Mouse (Mus musculus): ENCODE data around the gene Tasp1. TPM values are rescaled to one million over a fixed set of nuclear protein-coding genes. Genes with fewer than 3 reads are reported as not detected.
"Not testable (repeated sequence)": the region's sequence is repeated elsewhere in the genome, so short reads cannot be mapped to it uniquely, and the experiment has no call there.

The Tasp1 gene
- polyA plus RNA-seq, 1 experiment from 2014 or later = 26.2 TPM

- no peak overlapping the region for H3K9ac ChIP-seq (replicated peaks; ENCODE audit: low read depth, low read length)
- no peaks in the 10 kb centered on the region for H3K27me3 ChIP-seq (replicated peaks; ENCODE audit: control insufficient read depth, insufficient read depth, low read length)
- H3K4me2 ChIP-seq (ENCODE audit: low read length) = no peak overlapping the region
- no peak overlapping the region for H3K27ac ChIP-seq (ENCODE audit: low read length)
- H3K4me1 ChIP-seq (replicated peaks; ENCODE audit: control insufficient read depth, insufficient read depth, low read length) = no peaks in the 10 kb centered on the region
- no peak overlapping the region for H3K4me3 ChIP-seq (replicated peaks; ENCODE audit: low read length)
- H3K36me3 ChIP-seq (ENCODE audit: control insufficient read depth, insufficient read depth) = no peaks in the 10 kb centered on the region
- WGBS = 90% methylated on average over 5 of the region's 5 CpGs
- H3K9me3 ChIP-seq (ENCODE audit: control insufficient read depth, low read length) = no peaks in the 10 kb centered on the region
- no peak for ATAC-seq
These were observed 26.8 kb upstream of the Tasp1 start for GRCm38 (mm10) chr2:140093433-140093832.

GRCm38 (mm10) chr2:140084245-140084644, 17.6 kb upstream of the Tasp1 start:
- H3K4me1 ChIP-seq (replicated peaks; ENCODE audit: control insufficient read depth, insufficient read depth, low read length) = no peaks in the 10 kb centered on the region
- no peak overlapping the region for H3K4me3 ChIP-seq (replicated peaks; ENCODE audit: low read length)
- H3K4me2 ChIP-seq (ENCODE audit: low read length) = no peak overlapping the region
- H3K9me3 ChIP-seq (ENCODE audit: control insufficient read depth, low read length) = no peaks in the 10 kb centered on the region
- no peak overlapping the region for H3K27ac ChIP-seq (ENCODE audit: low read length)
- H3K9ac ChIP-seq (replicated peaks; ENCODE audit: low read depth, low read length) = no peak overlapping the region
- WGBS = 93% methylated on average over 7 of the region's 7 CpGs
- no peaks in the 10 kb centered on the region for H3K27me3 ChIP-seq (replicated peaks; ENCODE audit: control insufficient read depth, insufficient read depth, low read length)
- no peaks in the 10 kb centered on the region for H3K36me3 ChIP-seq (ENCODE audit: control insufficient read depth, insufficient read depth)
- ATAC-seq = no peak

- Histone ChIP-seq H3K27ac (ENCODE audit: low read length) (no peak overlapping the region), H3K27me3 (replicated peaks; ENCODE audit: control insufficient read depth, insufficient read depth, low read length) (no peaks in the 10 kb centered on the region), H3K4me1 (replicated peaks; ENCODE audit: control insufficient read depth, insufficient read depth, low read length) (no peaks in the 10 kb centered on the region), H3K4me2 (ENCODE audit: low read length) (no peak overlapping the region), H3K4me3 (replicated peaks; ENCODE audit: low read length) (no peak overlapping the region), H3K9ac (replicated peaks; ENCODE audit: low read depth, low read length) (no peak overlapping the region), H3K36me3 (ENCODE audit: control insufficient read depth, insufficient read depth) (no peaks in the 10 kb centered on the region), H3K9me3 (ENCODE audit: control insufficient read depth, low read length) (no peaks in the 10 kb centered on the region)
- 90% methylated on average over 11 of the region's 11 CpGs for WGBS
- ATAC-seq = no peak
These were observed 14.4 kb upstream of the Tasp1 start for GRCm38 (mm10) chr2:140080747-140081577.

GRCm38 (mm10) chr2:140079284-140079683, 12.7 kb upstream of the Tasp1 start:
- H3K36me3 ChIP-seq (ENCODE audit: control insufficient read depth, insufficient read depth); H3K4me2 ChIP-seq (ENCODE audit: low read length); H3K4me3 ChIP-seq (replicated peaks; ENCODE audit: low read length); H3K27ac ChIP-seq (ENCODE audit: low read length); H3K4me1 ChIP-seq (replicated peaks; ENCODE audit: control insufficient read depth, insufficient read depth, low read length); H3K9me3 ChIP-seq (ENCODE audit: control insufficient read depth, low read length); H3K9ac ChIP-seq (replicated peaks; ENCODE audit: low read depth, low read length); H3K27me3 ChIP-seq (replicated peaks; ENCODE audit: control insufficient read depth, insufficient read depth, low read length); ATAC-seq: not testable (repeated sequence)

- no peak overlapping the region for H3K9ac ChIP-seq (replicated peaks; ENCODE audit: low read depth, low read length)
- H3K36me3 ChIP-seq (ENCODE audit: control insufficient read depth, insufficient read depth) = no peaks in the 10 kb centered on the region
- no peak overlapping the region for H3K27ac ChIP-seq (ENCODE audit: low read length)
- ATAC-seq = no peak
- H3K4me1 ChIP-seq (replicated peaks; ENCODE audit: control insufficient read depth, insufficient read depth, low read length) = no peaks in the 10 kb centered on the region
- no peak overlapping the region for H3K4me3 ChIP-seq (replicated peaks; ENCODE audit: low read length)
- H3K27me3 ChIP-seq (replicated peaks; ENCODE audit: control insufficient read depth, insufficient read depth, low read length) = no peaks in the 10 kb centered on the region
- 57% methylated on average over 6 of the region's 6 CpGs for WGBS
- no peaks in the 10 kb centered on the region for H3K9me3 ChIP-seq (ENCODE audit: control insufficient read depth, low read length)
- no peak overlapping the region for H3K4me2 ChIP-seq (ENCODE audit: low read length)
These were observed 12.1 kb upstream of the Tasp1 start for GRCm38 (mm10) chr2:140078600-140079280.

GRCm38 (mm10) chr2:140077476-140077875, 10.9 kb upstream of the Tasp1 start:
- no peaks in the 10 kb centered on the region for H3K9me3 ChIP-seq (ENCODE audit: control insufficient read depth, low read length)
- 28% methylated on average over 1 of the region's 1 CpGs for WGBS

GRCm38 (mm10) chr2:140075150-140075549, 8.5 kb upstream of the Tasp1 start:
- Histone ChIP-seq H3K27me3 (replicated peaks; ENCODE audit: control insufficient read depth, insufficient read depth, low read length) (no peaks in the 10 kb centered on the region), H3K9ac (replicated peaks; ENCODE audit: low read depth, low read length) (no peak overlapping the region), H3K9me3 (ENCODE audit: control insufficient read depth, low read length) (no peaks in the 10 kb centered on the region), H3K36me3 (ENCODE audit: control insufficient read depth, insufficient read depth) (no peaks in the 10 kb centered on the region), H3K4me2 (ENCODE audit: low read length) (no peak overlapping the region), H3K27ac (ENCODE audit: low read length) (no peak overlapping the region), H3K4me1 (replicated peaks; ENCODE audit: control insufficient read depth, insufficient read depth, low read length) (no peaks in the 10 kb centered on the region), H3K4me3 (replicated peaks; ENCODE audit: low read length) (no peak overlapping the region)
- WGBS = 81% methylated on average over 3 of the region's 3 CpGs
- ATAC-seq = no peak

More at GRCm38 (mm10) chr2:140077476-140077875, 10.9 kb upstream of the Tasp1 start:
- no peaks in the 10 kb centered on the region for H3K4me1 ChIP-seq (replicated peaks; ENCODE audit: control insufficient read depth, insufficient read depth, low read length)
- no peak for ATAC-seq
- no peak overlapping the region for H3K9ac ChIP-seq (replicated peaks; ENCODE audit: low read depth, low read length)
- no peaks in the 10 kb centered on the region for H3K36me3 ChIP-seq (ENCODE audit: control insufficient read depth, insufficient read depth)
- H3K4me2 ChIP-seq (ENCODE audit: low read length) = no peak overlapping the region
- no peak overlapping the region for H3K27ac ChIP-seq (ENCODE audit: low read length)
- no peaks in the 10 kb centered on the region for H3K27me3 ChIP-seq (replicated peaks; ENCODE audit: control insufficient read depth, insufficient read depth, low read length)
- H3K4me3 ChIP-seq (replicated peaks; ENCODE audit: low read length) = no peak overlapping the region

GRCm38 (mm10) chr2:140067516-140067915, 911 bp upstream of the Tasp1 start:
- no peaks in the 10 kb centered on the region for H3K9me3 ChIP-seq (ENCODE audit: control insufficient read depth, low read length)
- WGBS = 72% methylated on average over 4 of the region's 4 CpGs
- H3K27me3 ChIP-seq (replicated peaks; ENCODE audit: control insufficient read depth, insufficient read depth, low read length) = no peaks in the 10 kb centered on the region
- H3K27ac ChIP-seq (ENCODE audit: low read length) = no peak overlapping the region
- no peaks in the 10 kb centered on the region for H3K36me3 ChIP-seq (ENCODE audit: control insufficient read depth, insufficient read depth)
- no peak overlapping the region for H3K9ac ChIP-seq (replicated peaks; ENCODE audit: low read depth, low read length)
- peak overlapping the region; percentile 83 for H3K4me3 ChIP-seq (replicated peaks; ENCODE audit: low read length)
- no peak for ATAC-seq
- H3K4me1 ChIP-seq (replicated peaks; ENCODE audit: control insufficient read depth, insufficient read depth, low read length) = peaks cover 11% of the 10 kb centered on the region
- H3K4me2 ChIP-seq (ENCODE audit: low read length) = peak overlapping the region; percentile 94

GRCm38 (mm10) chr2:140065676-140066075, 929 bp downstream of the Tasp1 start:
- Histone ChIP-seq H3K36me3 (ENCODE audit: control insufficient read depth, insufficient read depth) (no peaks in the 10 kb centered on the region), H3K9ac (replicated peaks; ENCODE audit: low read depth, low read length) (peak overlapping the region; percentile 79), H3K27me3 (replicated peaks; ENCODE audit: control insufficient read depth, insufficient read depth, low read length) (no peaks in the 10 kb centered on the region), H3K4me3 (replicated peaks; ENCODE audit: low read length) (peak overlapping the region; percentile 83), H3K4me1 (replicated peaks; ENCODE audit: control insufficient read depth, insufficient read depth, low read length) (peaks cover 11% of the 10 kb centered on the region), H3K4me2 (ENCODE audit: low read length) (peak overlapping the region; percentile 94), H3K9me3 (ENCODE audit: control insufficient read depth, low read length) (no peaks in the 10 kb centered on the region), H3K27ac (ENCODE audit: low read length) (no peak overlapping the region)
- WGBS = 83% methylated on average over 8 of the region's 8 CpGs
- ATAC-seq = no peak
